8 mouse cellular contexts compared by ENCODE assay signal in genomic region chr10:80159021-80159560, GRCm38 (mm10). TPM values are rescaled to one million over a fixed set of nuclear protein-coding genes. Genes with fewer than 3 reads are reported as not detected.
DNase-seq lines count a peak whose midpoint lies in the region; ATAC-seq and TF ChIP-seq lines count a peak whose summit lies in the region.

No protein-coding gene starts in this region.

- DNase-seq in frontal cortex, postnatal 36 days (ENCODE audit: low spot score in 2 of 2), result peak; percentile 47 to 61
- no peak for DNase-seq in frontal cortex, postnatal 25 days (ENCODE audit: low spot score in 2 of 2)
- no peak for DNase-seq in ES-E14 (ENCODE audit: low read depth, low spot score)
- peak; percentile 79 for DNase-seq in forebrain, embryonic 11.5 days (ENCODE audit: low spot score)
- no peak for DNase-seq in intestine, embryonic 14.5 days (ENCODE audit: low spot score)
- DNase-seq in liver, postnatal 0 days, result peak; percentile 59
- DNase-seq in layer of hippocampus, adult 11-12 months (ENCODE audit: low spot score), result no peak

- H3K36me3 ChIP-seq in ES-E14 (ENCODE audit: control insufficient read depth, insufficient read depth, low read length, poor library complexity, severe bottlenecking), result peaks cover 31% of the 10 kb centered on the region
- H3K36me3 ChIP-seq in forebrain, embryonic 11.5 days (ENCODE audit: control insufficient read depth, insufficient read depth, low read length), result peaks cover 32% of the 10 kb centered on the region
- peaks cover 36% of the 10 kb centered on the region for H3K36me3 ChIP-seq in intestine, embryonic 14.5 days (ENCODE audit: control insufficient read depth, insufficient read depth, low read length)
- peaks cover 36% of the 10 kb centered on the region for H3K36me3 ChIP-seq in liver, postnatal 0 days (replicated peaks; ENCODE audit: insufficient read depth, low read length)
- peaks cover 39% of the 10 kb centered on the region for H3K36me3 ChIP-seq in neural tube, embryonic 13.5 days

- peak overlapping the region; percentile 88 for H3K27ac ChIP-seq in ES-E14 (ENCODE audit: insufficient read depth, low read depth, low read length, poor library complexity, severe bottlenecking)
- peak overlapping the region; percentile 54 for H3K27ac ChIP-seq in forebrain, embryonic 11.5 days (ENCODE audit: low read depth, low read length)
- H3K27ac ChIP-seq in intestine, embryonic 14.5 days (ENCODE audit: low read depth), result peak overlapping the region; percentile 83
- H3K27ac ChIP-seq in liver, postnatal 0 days (ENCODE audit: low read depth), result peak overlapping the region; percentile 92
- H3K27ac ChIP-seq in neural tube, embryonic 13.5 days (replicated peaks), result peak overlapping the region; percentile 93

- H3K4me2 ChIP-seq in forebrain, embryonic 11.5 days (ENCODE audit: low read depth, low read length, severe bottlenecking), result peak overlapping the region; percentile 73
- H3K4me2 ChIP-seq in intestine, embryonic 14.5 days (ENCODE audit: low read length), result peak overlapping the region; percentile 65
- H3K4me2 ChIP-seq in liver, postnatal 0 days (ENCODE audit: low read depth, low read length), result peak overlapping the region; percentile 89
- H3K4me2 ChIP-seq in neural tube, embryonic 13.5 days, result peak overlapping the region; percentile 65

- H3K4me3 ChIP-seq in ES-E14 (ENCODE audit: insufficient read depth in 1 of 2, low read depth in 1 of 2, low read length in 2 of 2, poor library complexity in 1 of 2, severe bottlenecking in 1 of 2), result peak overlapping the region; percentile 40
- H3K4me3 ChIP-seq in forebrain, embryonic 11.5 days (ENCODE audit: low read depth, low read length), result peak overlapping the region; percentile 37
- H3K4me3 ChIP-seq in intestine, embryonic 14.5 days (ENCODE audit: low read depth, low read length), result peak overlapping the region; percentile 36
- H3K4me3 ChIP-seq in liver, postnatal 0 days (ENCODE audit: low read depth, low read length), result peak overlapping the region; percentile 58
- peak overlapping the region; percentile 42 for H3K4me3 ChIP-seq in neural tube, embryonic 13.5 days

- H3K27me3 ChIP-seq in forebrain, embryonic 11.5 days (ENCODE audit: control insufficient read depth, insufficient read depth, low read length), result no peaks in the 10 kb centered on the region
- H3K27me3 ChIP-seq in intestine, embryonic 14.5 days (replicated peaks; ENCODE audit: control insufficient read depth, insufficient read depth, low read length), result no peaks in the 10 kb centered on the region
- no peaks in the 10 kb centered on the region for H3K27me3 ChIP-seq in liver, postnatal 0 days (ENCODE audit: insufficient read depth, low read length)
- H3K27me3 ChIP-seq in neural tube, embryonic 13.5 days, result no peaks in the 10 kb centered on the region

- no peak for TF ChIP-seq EP300 in liver, postnatal 0 days (IDR thresholded peaks at IDR 0.05; ENCODE audit: low read depth)

- no peak for ATAC-seq in forebrain, embryonic 11.5 days (replicated peaks; ENCODE audit: low FRiP score)
- ATAC-seq in intestine, embryonic 14.5 days (replicated peaks; ENCODE audit: low FRiP score, low TSS enrichment, low read depth), result no peak
- no peak; the same call in 1 of the 2 replicates for ATAC-seq in liver, postnatal 0 days
- 0 out of 2 replicates have a peak, but pooled peaks have one; percentile 4 for ATAC-seq in neural tube, embryonic 13.5 days (ENCODE audit: low read depth)

- H3K4me1 ChIP-seq in ES-E14 (ENCODE audit: control insufficient read depth in 2 of 2, insufficient read depth in 2 of 2, low read length in 2 of 2, poor library complexity in 1 of 2), result peaks cover 4 to 40% of the 10 kb centered on the region in 2 experiments
- peaks cover 60% of the 10 kb centered on the region for H3K4me1 ChIP-seq in forebrain, embryonic 11.5 days (replicated peaks; ENCODE audit: control insufficient read depth, insufficient read depth, low read length)
- H3K4me1 ChIP-seq in intestine, embryonic 14.5 days (replicated peaks; ENCODE audit: control insufficient read depth, insufficient read depth, low read length), result peaks cover 80% of the 10 kb centered on the region
- peaks cover 81% of the 10 kb centered on the region for H3K4me1 ChIP-seq in liver, postnatal 0 days (ENCODE audit: insufficient read depth)
- H3K4me1 ChIP-seq in neural tube, embryonic 13.5 days (replicated peaks), result peaks cover 83% of the 10 kb centered on the region

- 9% methylated on average over 12 of the region's 12 CpGs for WGBS in forebrain, embryonic 11.5 days
- 8% methylated on average over 12 of the region's 12 CpGs for WGBS in intestine, embryonic 14.5 days
- 10% methylated on average over 12 of the region's 12 CpGs for WGBS in liver, postnatal 0 days (ENCODE audit: insufficient replicate concordance)
- 9% methylated on average over 12 of the region's 12 CpGs for WGBS in neural tube, embryonic 13.5 days

- no peaks in the 10 kb centered on the region for H3K9me3 ChIP-seq in ES-E14 (ENCODE audit: control insufficient read depth, insufficient read depth, low read depth, low read length)
- no peaks in the 10 kb centered on the region for H3K9me3 ChIP-seq in forebrain, embryonic 11.5 days (ENCODE audit: control insufficient read depth, low read length)
- H3K9me3 ChIP-seq in intestine, embryonic 14.5 days (ENCODE audit: control insufficient read depth, low read length), result no peaks in the 10 kb centered on the region
- H3K9me3 ChIP-seq in liver, postnatal 0 days (ENCODE audit: low read length), result no peaks in the 10 kb centered on the region
- H3K9me3 ChIP-seq in neural tube, embryonic 13.5 days, result no peaks in the 10 kb centered on the region

- peak overlapping the region; percentile 41; the same call in 1 of the 2 replicates for H3K9ac ChIP-seq in ES-E14 (ENCODE audit: insufficient read depth, low read depth, low read length, poor library complexity, severe bottlenecking)
- H3K9ac ChIP-seq in forebrain, embryonic 11.5 days (ENCODE audit: low read length), result peak overlapping the region; percentile 35
- H3K9ac ChIP-seq in intestine, embryonic 14.5 days (ENCODE audit: low read length), result 0 out of 2 replicates have a peak overlapping the region, but pooled peaks have one; percentile 10
- peak overlapping the region; percentile 53; the same call in 1 of the 2 replicates for H3K9ac ChIP-seq in liver, postnatal 0 days (replicated peaks)
- peak overlapping the region; percentile 65 for H3K9ac ChIP-seq in neural tube, embryonic 13.5 days

- in situ Hi-C loops in ES-E14 (cut with MboI; ENCODE audit: low sequenced_read_pairs in 2 of 2, unreplicated experiment in 2 of 2), result no loop called here

- TF ChIP-seq CTCF in liver, postnatal 0 days (IDR thresholded peaks at IDR 0.05; ENCODE audit: low read depth), result no peak

TF ChIP-seq in ES-E14, 5 proteins besides CTCF, POLR2A, EP300 and RAD21:
- TF ChIP-seq ZNF384 (IDR thresholded peaks at IDR 0.05; ENCODE audit: low read depth, low read length) (no peak), ZC3H11A (IDR thresholded peaks at IDR 0.05; ENCODE audit: borderline replicate concordance, low read depth, low read length) (no peak), CHD2 (IDR thresholded peaks at IDR 0.05; ENCODE audit: low read depth, low read length) (no peak), HCFC1 (IDR thresholded peaks at IDR 0.05; ENCODE audit: borderline replicate concordance, insufficient read depth, low read length) (no peak), MAFK (IDR thresholded peaks at IDR 0.05; ENCODE audit: insufficient read depth, low read depth, low read length) (no peak)

RNA-seq across cellular contexts. Expression of gene Cirbp, which starts 6.7 kb away (rescaled TPM):
- total RNA-seq in ES-E14 (2012; rRNA removed), result 69.6 and 105 TPM in 2 replicates
- 82.0 and 83.4 TPM in 2 replicates for polyA plus RNA-seq in forebrain, embryonic 11.5 days (2014; fragmentation: Nextera tagmentation; extraction: Ambion mirVana)
- 76.4 and 81.6 TPM in 2 replicates for polyA plus RNA-seq in intestine, embryonic 14.5 days (2014; fragmentation: Nextera tagmentation; extraction: Ambion mirVana)
- 87.0 and 93.3 TPM in 2 replicates for polyA plus RNA-seq in liver, postnatal 0 days (2015; fragmentation: Nextera tagmentation; extraction: Ambion mirVana)
- polyA plus RNA-seq in neural tube, embryonic 13.5 days (2015; fragmentation: Nextera tagmentation; extraction: Ambion mirVana), result 325 and 351 TPM in 2 replicates

RNA-seq across cellular contexts. Expression of gene Midn, which starts 11.0 kb away (rescaled TPM):
- total RNA-seq in ES-E14 (2012; rRNA removed), result 38.3 and 42.6 TPM in 2 replicates
- 58.3 and 66.4 TPM in 2 replicates for polyA plus RNA-seq in forebrain, embryonic 11.5 days (2014; fragmentation: Nextera tagmentation; extraction: Ambion mirVana)
- 25.5 and 28.9 TPM in 2 replicates for polyA plus RNA-seq in intestine, embryonic 14.5 days (2014; fragmentation: Nextera tagmentation; extraction: Ambion mirVana)
- polyA plus RNA-seq in liver, postnatal 0 days (2015; fragmentation: Nextera tagmentation; extraction: Ambion mirVana), result 3.0 and 4.3 TPM in 2 replicates
- 31.0 and 35.8 TPM in 2 replicates for polyA plus RNA-seq in neural tube, embryonic 13.5 days (2015; fragmentation: Nextera tagmentation; extraction: Ambion mirVana)

RNA-seq across cellular contexts. Expression of gene 1600002K03Rik, which starts 13.7 kb away (rescaled TPM):
- 25.4 and 31.2 TPM in 2 replicates for total RNA-seq in ES-E14 (2012; rRNA removed)
- polyA plus RNA-seq in forebrain, embryonic 11.5 days (2014; fragmentation: Nextera tagmentation; extraction: Ambion mirVana), result 6.4 and 8.3 TPM in 2 replicates
- polyA plus RNA-seq in intestine, embryonic 14.5 days (2014; fragmentation: Nextera tagmentation; extraction: Ambion mirVana), result 15.8 and 16.7 TPM in 2 replicates
- polyA plus RNA-seq in liver, postnatal 0 days (2015; fragmentation: Nextera tagmentation; extraction: Ambion mirVana), result 6.7 and 6.8 TPM in 2 replicates
- polyA plus RNA-seq in neural tube, embryonic 13.5 days (2015; fragmentation: Nextera tagmentation; extraction: Ambion mirVana), result 11.4 and 16.3 TPM in 2 replicates

RNA-seq across cellular contexts. Expression of gene Cbarp, which starts 18.5 kb away (rescaled TPM):
- 20.9 and 41.0 TPM in 2 replicates for total RNA-seq in ES-E14 (2012; rRNA removed)
- polyA plus RNA-seq in forebrain, embryonic 11.5 days (2014; fragmentation: Nextera tagmentation; extraction: Ambion mirVana), result 10.4 and 15.0 TPM in 2 replicates
- 7.1 and 8.5 TPM in 2 replicates for polyA plus RNA-seq in intestine, embryonic 14.5 days (2014; fragmentation: Nextera tagmentation; extraction: Ambion mirVana)
- polyA plus RNA-seq in liver, postnatal 0 days (2015; fragmentation: Nextera tagmentation; extraction: Ambion mirVana), result 0.11 and 0.18 TPM in 2 replicates
- polyA plus RNA-seq in neural tube, embryonic 13.5 days (2015; fragmentation: Nextera tagmentation; extraction: Ambion mirVana), result 53.9 and 55.1 TPM in 2 replicates

RNA-seq across cellular contexts. Expression of gene Efna2, which starts 20.2 kb away (rescaled TPM):
- total RNA-seq in ES-E14 (2012; rRNA removed), result 2.7 and 3.4 TPM in 2 replicates
- polyA plus RNA-seq in forebrain, embryonic 11.5 days (2014; fragmentation: Nextera tagmentation; extraction: Ambion mirVana), result 48.8 and 50.7 TPM in 2 replicates
- polyA plus RNA-seq in intestine, embryonic 14.5 days (2014; fragmentation: Nextera tagmentation; extraction: Ambion mirVana), result 10.2 and 12.2 TPM in 2 replicates
- 0.15 and 0.18 TPM in 2 replicates for polyA plus RNA-seq in liver, postnatal 0 days (2015; fragmentation: Nextera tagmentation; extraction: Ambion mirVana)
- polyA plus RNA-seq in neural tube, embryonic 13.5 days (2015; fragmentation: Nextera tagmentation; extraction: Ambion mirVana), result 34.0 and 34.8 TPM in 2 replicates

Comparison
In these comparisons a context has a peak if more than half of its experiments do, and no peak if none do; other contexts are left out.
1. DNase-seq: peak in frontal cortex, postnatal 36 days (2 of 2), forebrain, embryonic 11.5 days (single experiment) and liver, postnatal 0 days (single experiment); none in frontal cortex, postnatal 25 days (0 of 2), ES-E14 (single experiment), intestine, embryonic 14.5 days (single experiment) and layer of hippocampus, adult 11-12 months (single experiment).
2. H3K9ac ChIP-seq: peak in every context shown above with its lines; median percentile 65 in neural tube, embryonic 13.5 days; 53 in liver, postnatal 0 days; 41 in ES-E14; 35 in forebrain, embryonic 11.5 days; 10 in intestine, embryonic 14.5 days.
3. Peak in every context shown above with its lines, with median percentiles within 50 percentile points of each other: H3K27ac ChIP-seq, H3K4me3 ChIP-seq and H3K4me2 ChIP-seq.